Mouse (Mus musculus): Measurements from ENCODE around the gene B4galnt3. TPM values are rescaled to one million over a fixed set of nuclear protein-coding genes. Genes with fewer than 3 reads are reported as not detected.

B4galnt3 gene
- polyA plus RNA-seq (2015; fragmentation: Nextera tagmentation; extraction: Ambion mirVana) = 0.13 TPM in 1 of 2 replicates, not detected in the other

DNA sequence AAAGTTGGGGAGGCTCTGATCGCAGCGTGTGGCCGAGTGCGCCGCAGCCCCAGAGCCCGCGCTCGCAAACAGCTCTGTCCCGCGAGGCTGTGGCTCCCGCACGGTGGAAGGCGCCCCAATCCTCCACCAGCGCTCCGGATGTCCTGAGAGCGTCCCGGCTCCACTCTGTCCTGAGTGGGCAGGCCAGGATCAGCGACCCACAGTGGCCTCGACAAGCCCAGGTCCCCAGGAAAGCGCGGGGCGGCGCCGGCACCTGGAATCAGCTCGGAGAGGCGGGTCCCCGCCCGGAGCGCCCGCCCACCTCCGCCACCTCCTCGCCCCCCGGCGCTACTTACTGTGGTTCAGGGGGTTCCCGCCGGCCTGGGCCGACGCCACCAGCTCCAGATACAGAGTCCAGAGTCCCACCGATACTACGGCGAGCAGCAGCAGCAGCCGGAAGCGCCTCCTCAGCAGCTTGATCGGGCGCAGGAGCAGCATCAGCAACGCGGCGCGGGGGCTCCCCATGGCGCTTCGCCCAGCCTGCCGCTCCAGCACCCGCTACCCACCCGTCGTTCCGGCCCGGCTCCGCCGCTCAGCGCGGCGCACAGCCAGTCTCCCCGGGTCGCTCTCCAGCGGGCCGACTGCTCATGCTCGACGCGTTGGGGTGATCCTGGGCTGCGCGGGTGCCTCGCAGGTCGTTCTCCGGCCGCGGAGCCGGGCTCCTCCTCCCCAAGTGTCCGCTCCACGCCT is at the start of gene B4galnt3, which contains the start of gene D330020A13Rik:
TSS of gene B4galnt3 (minus strand) at position 504 of the 729 bp plus-strand sequence.
TSS of gene D330020A13Rik (plus strand) at position 309 of the 729 bp plus-strand sequence.
- H3K9ac ChIP-seq = peak within 1 kb of the TSS; percentile 62
- WGBS = under 1% methylated on average over 73 of the region's 79 CpGs

GRCm38 (mm10) chr6:120343992-120344391 is 49.6 kb upstream of the B4galnt3 start:
- Histone ChIP-seq H3K27me3 (no peaks in the 10 kb centered on the region), H3K4me3 (no peak overlapping the region), H3K4me2 (no peak overlapping the region), H3K4me1 (no peaks in the 10 kb centered on the region), H3K9ac (no peak overlapping the region), H3K36me3 (ENCODE audit: poor library complexity, severe bottlenecking) (peaks cover 67% of the 10 kb centered on the region), H3K27ac (no peak overlapping the region), H3K9me3 (replicated peaks) (no peaks in the 10 kb centered on the region)
- 31% methylated on average over 1 of the region's 1 CpGs for WGBS
- peak; percentile 53; the same call in 1 of the 2 replicates for ATAC-seq

More for the DNA sequence above, at the start of gene B4galnt3, which contains the start of gene D330020A13Rik:
- ATAC-seq = peak; percentile 83
- no peaks in the 10 kb centered on the region for H3K36me3 ChIP-seq (ENCODE audit: poor library complexity, severe bottlenecking)
- H3K27ac ChIP-seq = no peak within 1 kb of the TSS
- H3K4me1 ChIP-seq = peaks cover 4% of the 10 kb centered on the region
- no peaks in the 10 kb centered on the region for H3K9me3 ChIP-seq (replicated peaks)
- H3K4me3 ChIP-seq = peak within 1 kb of the TSS; percentile 68
- H3K4me2 ChIP-seq = peak within 1 kb of the TSS; percentile 93
- H3K27me3 ChIP-seq = peaks cover 43% of the 10 kb centered on the region

- WGBS = 85% methylated on average over 2 of the region's 2 CpGs
- Histone ChIP-seq H3K4me1 (no peaks in the 10 kb centered on the region), H3K27me3 (no peaks in the 10 kb centered on the region), H3K4me2 (no peak overlapping the region), H3K9me3 (replicated peaks) (no peaks in the 10 kb centered on the region), H3K9ac (no peak overlapping the region), H3K27ac (no peak overlapping the region), H3K4me3 (no peak overlapping the region), H3K36me3 (ENCODE audit: poor library complexity, severe bottlenecking) (peaks cover 77% of the 10 kb centered on the region)
- ATAC-seq = no peak
Measured at GRCm38 (mm10) chr6:120332351-120332750, 38.0 kb upstream of the B4galnt3 start.

DNA sequence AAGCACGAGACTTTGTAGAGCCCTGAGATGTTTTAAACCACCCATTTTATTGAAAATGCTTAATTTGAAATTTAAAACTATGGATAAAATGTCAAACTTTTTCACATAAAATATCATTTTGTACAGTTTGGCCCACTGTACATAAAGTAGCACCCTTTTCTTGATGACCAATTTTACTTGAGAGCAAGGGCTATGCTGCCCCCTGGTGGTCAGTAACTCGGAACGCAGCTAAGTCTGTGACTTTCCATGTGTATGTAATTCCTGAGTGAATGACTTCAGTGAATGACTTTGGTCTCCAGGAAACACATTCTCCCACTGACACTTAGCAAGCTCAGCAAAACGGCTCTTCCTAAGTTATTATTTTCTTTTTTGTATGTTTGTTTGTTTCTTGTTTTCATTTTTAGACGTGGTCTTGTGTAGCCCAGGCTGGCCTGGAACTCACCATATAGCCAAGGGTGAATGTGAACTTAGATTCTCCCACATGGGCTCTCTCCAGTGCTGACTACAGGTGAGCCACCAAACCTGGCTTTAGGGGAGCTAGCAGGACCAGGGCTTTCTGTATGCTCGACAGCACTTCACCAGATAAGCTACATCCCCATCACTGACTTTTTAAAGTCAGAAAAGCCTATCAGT is 30.1 kb upstream of the B4galnt3 start:
- Histone ChIP-seq H3K9ac (no peak overlapping the region), H3K27ac (no peak overlapping the region), H3K4me1 (no peaks in the 10 kb centered on the region), H3K9me3 (replicated peaks) (no peaks in the 10 kb centered on the region), H3K4me2 (no peak overlapping the region), H3K4me3 (no peak overlapping the region), H3K27me3 (no peaks in the 10 kb centered on the region), H3K36me3 (ENCODE audit: poor library complexity, severe bottlenecking) (peaks cover 24% of the 10 kb centered on the region)
- 31% methylated on average over 6 of the region's 6 CpGs for WGBS
- no peak for ATAC-seq

DNA sequence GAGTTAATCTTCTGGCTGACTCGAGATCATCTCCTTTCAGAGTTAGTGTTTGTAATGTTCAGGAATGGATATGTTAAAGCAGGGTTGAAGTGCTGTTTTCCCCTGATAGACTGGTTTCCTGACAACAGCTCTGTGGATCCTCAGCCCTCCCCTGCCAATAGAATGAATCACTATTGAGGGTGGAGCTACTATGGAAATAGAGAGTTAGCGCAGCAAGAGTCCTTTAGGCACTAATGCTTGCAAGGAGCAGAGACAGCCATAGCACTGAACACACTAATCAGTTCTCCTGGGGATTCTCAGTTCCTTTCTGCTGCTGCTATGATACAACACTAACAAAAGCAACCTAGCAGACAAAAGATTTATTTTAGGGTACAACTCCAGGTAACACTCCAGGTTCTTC is 26.0 kb upstream of the B4galnt3 start:
- H3K4me2 ChIP-seq = no peak overlapping the region
- 80% methylated on average over 2 of the region's 2 CpGs for WGBS
- no peaks in the 10 kb centered on the region for H3K9me3 ChIP-seq (replicated peaks)
- no peak overlapping the region for H3K9ac ChIP-seq
- H3K36me3 ChIP-seq (ENCODE audit: poor library complexity, severe bottlenecking) = peaks cover 8% of the 10 kb centered on the region; the same call in 1 of the 2 replicates
- ATAC-seq = no peak
- no peak overlapping the region for H3K4me3 ChIP-seq
- no peaks in the 10 kb centered on the region for H3K27me3 ChIP-seq
- no peak overlapping the region for H3K27ac ChIP-seq
- H3K4me1 ChIP-seq = no peaks in the 10 kb centered on the region

GRCm38 (mm10) chr6:120319129-120319528 is 24.8 kb upstream of the B4galnt3 start:
- Histone ChIP-seq H3K27ac (no peak overlapping the region), H3K4me3 (no peak overlapping the region), H3K9ac (no peak overlapping the region), H3K27me3 (no peaks in the 10 kb centered on the region), H3K4me2 (no peak overlapping the region), H3K36me3 (ENCODE audit: poor library complexity, severe bottlenecking) (no peaks in the 10 kb centered on the region), H3K4me1 (no peaks in the 10 kb centered on the region), H3K9me3 (replicated peaks) (no peaks in the 10 kb centered on the region)
- no peak for ATAC-seq
- 92% methylated on average over 9 of the region's 9 CpGs for WGBS

GRCm38 (mm10) chr6:120318303-120318940 is 24.1 kb upstream of the B4galnt3 start:
- Histone ChIP-seq H3K4me1 (no peaks in the 10 kb centered on the region), H3K27ac (no peak overlapping the region), H3K27me3 (no peaks in the 10 kb centered on the region), H3K36me3 (ENCODE audit: poor library complexity, severe bottlenecking) (no peaks in the 10 kb centered on the region), H3K4me2 (no peak overlapping the region), H3K9me3 (replicated peaks) (no peaks in the 10 kb centered on the region), H3K9ac (no peak overlapping the region), H3K4me3 (no peak overlapping the region)
- ATAC-seq = no peak
- WGBS = 80% methylated on average over 11 of the region's 11 CpGs

DNA sequence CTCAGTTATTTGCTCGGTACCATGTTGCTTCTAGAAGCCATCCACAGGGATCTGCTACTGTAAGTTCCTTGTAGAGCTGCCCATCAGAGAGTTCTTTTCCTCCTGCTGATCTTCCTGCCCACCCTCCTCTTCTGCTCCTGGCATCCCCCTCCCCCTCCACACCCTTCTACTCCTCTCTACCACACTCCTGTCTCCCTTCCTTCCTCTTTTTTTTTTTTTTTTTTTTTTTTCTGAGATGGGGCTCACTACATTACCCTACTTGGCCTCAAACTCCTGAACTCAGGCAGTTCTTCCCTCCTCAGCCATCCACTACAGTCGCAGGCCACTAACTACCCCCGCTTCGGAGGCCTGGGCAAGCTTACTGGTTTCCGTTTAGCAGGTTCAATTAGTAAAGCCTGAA is 18.1 kb upstream of the B4galnt3 start:
- H3K27ac ChIP-seq = no peak overlapping the region
- no peak overlapping the region for H3K4me2 ChIP-seq
- no peaks in the 10 kb centered on the region for H3K27me3 ChIP-seq
- no peaks in the 10 kb centered on the region for H3K36me3 ChIP-seq (ENCODE audit: poor library complexity, severe bottlenecking)
- H3K9me3 ChIP-seq (replicated peaks) = no peaks in the 10 kb centered on the region
- H3K9ac ChIP-seq = no peak overlapping the region
- no peak for ATAC-seq
- 86% methylated on average over 5 of the region's 5 CpGs for WGBS
- no peak overlapping the region for H3K4me3 ChIP-seq
- no peaks in the 10 kb centered on the region for H3K4me1 ChIP-seq

DNA sequence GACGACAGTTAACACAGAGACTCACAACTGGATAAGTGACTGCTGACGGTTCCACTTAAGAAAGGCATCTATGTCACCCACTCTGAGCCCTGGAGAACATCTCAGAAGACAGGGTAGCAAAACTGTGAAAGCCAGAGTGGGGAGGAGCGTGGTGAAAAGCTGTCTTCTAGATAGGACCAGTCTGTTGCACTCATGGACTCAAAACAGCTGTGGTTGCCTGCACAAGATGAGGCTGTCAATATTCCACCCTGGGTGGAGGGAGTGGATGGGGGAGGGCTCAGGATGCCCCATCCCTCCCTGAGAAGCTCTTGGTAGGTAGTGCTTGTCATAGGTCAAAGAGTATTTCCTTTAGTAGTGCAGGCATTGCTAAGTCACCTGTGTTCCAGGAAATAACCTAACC is 15.4 kb upstream of the B4galnt3 start:
- WGBS = 76% methylated on average over 3 of the region's 3 CpGs
- no peak overlapping the region for H3K9ac ChIP-seq
- H3K4me2 ChIP-seq = no peak overlapping the region
- H3K27me3 ChIP-seq = no peaks in the 10 kb centered on the region
- H3K4me1 ChIP-seq = no peaks in the 10 kb centered on the region
- no peaks in the 10 kb centered on the region for H3K36me3 ChIP-seq (ENCODE audit: poor library complexity, severe bottlenecking)
- H3K9me3 ChIP-seq (replicated peaks) = no peaks in the 10 kb centered on the region
- ATAC-seq = no peak
- no peak overlapping the region for H3K27ac ChIP-seq
- H3K4me3 ChIP-seq = no peak overlapping the region

GRCm38 (mm10) chr6:120309338-120309737 is 15.0 kb upstream of the B4galnt3 start:
- Histone ChIP-seq H3K4me2 (no peak overlapping the region), H3K27me3 (no peaks in the 10 kb centered on the region), H3K9me3 (replicated peaks) (no peaks in the 10 kb centered on the region), H3K9ac (no peak overlapping the region), H3K4me1 (no peaks in the 10 kb centered on the region), H3K27ac (no peak overlapping the region), H3K36me3 (ENCODE audit: poor library complexity, severe bottlenecking) (no peaks in the 10 kb centered on the region), H3K4me3 (no peak overlapping the region)
- 85% methylated on average over 9 of the region's 9 CpGs for whole genome bisulfite sequencing
- ATAC-seq = no peak

- Histone ChIP-seq H3K9me3 (replicated peaks) (no peaks in the 10 kb centered on the region), H3K27ac (no peak overlapping the region), H3K4me1 (no peaks in the 10 kb centered on the region), H3K4me3 (no peak overlapping the region), H3K9ac (no peak overlapping the region), H3K4me2 (no peak overlapping the region), H3K36me3 (ENCODE audit: poor library complexity, severe bottlenecking) (no peaks in the 10 kb centered on the region), H3K27me3 (no peaks in the 10 kb centered on the region)
- no peak for ATAC-seq
- 87% methylated on average over 3 of the region's 3 CpGs for WGBS
Measured at GRCm38 (mm10) chr6:120306859-120307594, 12.7 kb upstream of the B4galnt3 start.

All from forebrain, embryonic 13.5 days (tissue).